Mouse (Mus musculus) C2C12 (cell line): ENCODE results near the gene Pidd1. TPM values are rescaled to one million over a fixed set of nuclear protein-coding genes. Genes with fewer than 3 reads are reported as not detected.

Experiments
- H3K27me3 ChIP-seq: one replicate; pipeline ENCODE4 v1.6.1; 2011; ENCODE audit not compliant: control insufficient read depth, insufficient read depth, insufficient read length
- H3K36me3 ChIP-seq: one replicate; pipeline ENCODE4 v1.6.1; 2011; ENCODE audit not compliant: control insufficient read depth, insufficient read depth
- H3K4me3 ChIP-seq: one replicate; pipeline ENCODE4 v1.5.1; 2011; ENCODE audit warnings: mild to moderate bottlenecking, control low read depth; ENCODE audit not compliant: poor library complexity, insufficient read depth, severe bottlenecking
- H3K79me2 ChIP-seq: one replicate; pipeline ENCODE4 v1.6.1; 2011; ENCODE audit not compliant: control insufficient read depth, insufficient read depth
- H3K79me3 ChIP-seq: one replicate; pipeline ENCODE4 v1.6.1; 2011; ENCODE audit warnings: low read depth, control low read depth
- H3ac ChIP-seq: one replicate; pipeline ENCODE3; 2011; ENCODE audit warnings: low read depth; ENCODE audit not compliant: control insufficient read depth, insufficient read length
- CEBPB ChIP-seq: IDR thresholded peaks from one replicate; pipeline ENCODE4 v1.6.1; 2011; ENCODE audit warnings: low read depth, mild to moderate bottlenecking, control low read depth, moderate library complexity
- CTCF ChIP-seq: IDR thresholded peaks from one replicate; pipeline ENCODE4 v1.5.1; 2011; ENCODE audit not compliant: control insufficient read depth, insufficient read depth, insufficient read length
- FOSL1 ChIP-seq: IDR thresholded peaks from one replicate; pipeline ENCODE4 v1.8.0; 2011; ENCODE audit warnings: mild to moderate bottlenecking, low read length; ENCODE audit not compliant: poor library complexity, insufficient read depth, severe bottlenecking
- MAX ChIP-seq: IDR thresholded peaks from one replicate; pipeline ENCODE4 v1.6.1; 2011; ENCODE audit warnings: mild to moderate bottlenecking, control low read depth
- MYOD1 ChIP-seq: IDR thresholded peaks from one replicate; pipeline ENCODE4 v1.6.1; 2011; ENCODE audit warnings: low read depth; ENCODE audit not compliant: control insufficient read depth, insufficient read length
- MYOG ChIP-seq: IDR thresholded peaks from one replicate; pipeline ENCODE4 v1.6.1; 2011; ENCODE audit not compliant: control insufficient read depth, insufficient read length; ENCODE audit errors: extremely low read depth
- USF1 ChIP-seq: IDR thresholded peaks from one replicate; pipeline ENCODE4 v1.6.1; 2011; ENCODE audit warnings: low read depth, mild to moderate bottlenecking, control low read depth, moderate library complexity
- polyA plus RNA-seq: library from polyadenylated mRNA; unstranded; fragments of >200 nt; fragmentation: generic; extraction: Trizol; gene quantifications from one replicate; pipeline ENCODE4 v1.2.1, GENCODE M21; 2012; ENCODE audit warnings: missing spikeins

The Pidd1 gene
- polyA plus RNA-seq, 1 experiment, result 9.5 TPM

- Histone ChIP-seq H3K27me3 (no peaks in the 10 kb centered on the region), H3ac (peak overlapping the region; percentile 53), H3K79me3 (peaks cover 22% of the 10 kb centered on the region), H3K36me3 (peaks cover 21% of the 10 kb centered on the region), H3K4me3 (peak overlapping the region; percentile 69), H3K79me2 (peaks cover 51% of the 10 kb centered on the region)
- no peak for TF ChIP-seq MYOG
- no peak for TF ChIP-seq USF1
- no peak for TF ChIP-seq CTCF
- no peak for TF ChIP-seq CEBPB
- no peak for TF ChIP-seq MAX
- TF ChIP-seq MYOD1, result no peak
- no peak for TF ChIP-seq FOSL1
Observed at GRCm38 (mm10) chr7:141466607-141467148, 22.9 kb upstream of the Pidd1 start.

- Histone ChIP-seq H3K4me3 (no peak overlapping the region), H3ac (peak overlapping the region; percentile 5), H3K79me3 (peaks cover 20% of the 10 kb centered on the region), H3K79me2 (peaks cover 44% of the 10 kb centered on the region), H3K27me3 (no peaks in the 10 kb centered on the region), H3K36me3 (peaks cover 14% of the 10 kb centered on the region)
- TF ChIP-seq CEBPB (no peak), MAX (no peak), USF1 (no peak), FOSL1 (no peak), MYOG (no peak), CTCF (no peak), MYOD1 (no peak)
Observed at GRCm38 (mm10) chr7:141466045-141466394, 22.2 kb upstream of the Pidd1 start.

- TF ChIP-seq USF1 (no peak), CTCF (no peak), MYOD1 (no peak), MAX (no peak), CEBPB (no peak), MYOG (no peak), FOSL1 (no peak)
- Histone ChIP-seq H3K4me3 (no peak overlapping the region), H3K27me3 (no peaks in the 10 kb centered on the region), H3K79me2 (peaks cover 39% of the 10 kb centered on the region), H3ac (peak overlapping the region; percentile 5), H3K79me3 (peaks cover 15% of the 10 kb centered on the region), H3K36me3 (peaks cover 9% of the 10 kb centered on the region)
Observed at GRCm38 (mm10) chr7:141465388-141466044, 21.7 kb upstream of the Pidd1 start.

GRCm38 (mm10) chr7:141464603-141465201, 20.9 kb upstream of the Pidd1 start:
- H3K36me3 ChIP-seq, result peaks cover 1% of the 10 kb centered on the region
- no peaks in the 10 kb centered on the region for H3K27me3 ChIP-seq
- H3K79me2 ChIP-seq, result peaks cover 31% of the 10 kb centered on the region
- no peak overlapping the region for H3K4me3 ChIP-seq
- H3ac ChIP-seq, result no peak overlapping the region
- H3K79me3 ChIP-seq, result peaks cover 8% of the 10 kb centered on the region
- TF ChIP-seq MYOG (no peak), MYOD1 (no peak), MAX (no peak), USF1 (no peak), CTCF (no peak)

- no peak overlapping the region for H3ac ChIP-seq
- no peak overlapping the region for H3K4me3 ChIP-seq
- H3K27me3 ChIP-seq, result no peaks in the 10 kb centered on the region
- peaks cover 2% of the 10 kb centered on the region for H3K79me3 ChIP-seq
- TF ChIP-seq CTCF (no peak), MYOD1 (no peak), MYOG (no peak), CEBPB (no peak), MAX (no peak), USF1 (no peak), FOSL1 (no peak)
- peaks cover 24% of the 10 kb centered on the region for H3K79me2 ChIP-seq
- no peaks in the 10 kb centered on the region for H3K36me3 ChIP-seq
Observed at GRCm38 (mm10) chr7:141463824-141464602, 20.2 kb upstream of the Pidd1 start.
